Mouse (Mus musculus) kidney, adult 2 months (tissue): Measurements from ENCODE around the gene Gm37240. TPM values are rescaled to one million over a fixed set of nuclear protein-coding genes. Genes with fewer than 3 reads are reported as not detected.
A peak's percentile ranks its signal among the peaks of the same experiment; 100 is the strongest.

Experiments
- DNase-seq: peaks from one replicate; pipeline ENCODE4 v3.0.0; 2021
- H3K27ac ChIP-seq: fragments of 200-500 bp; 2 replicates; pipeline ENCODE4 v1.5.1; 2012; ENCODE audit warnings: low read depth, low read length, control low read depth, inconsistent platforms; ENCODE audit not compliant: insufficient read depth
- H3K27me3 ChIP-seq: fragments of 200-500 bp; replicated peaks from 2 replicates; pipeline ENCODE4 v1.6.1; 2012; ENCODE audit warnings: mild to moderate bottlenecking, moderate library complexity, low read length, inconsistent platforms; ENCODE audit not compliant: control insufficient read depth, insufficient read depth
- H3K36me3 ChIP-seq: fragments of 200-500 bp; 2 replicates; pipeline ENCODE4 v1.6.1; 2012; ENCODE audit warnings: mild to moderate bottlenecking, moderate library complexity, low read length, inconsistent platforms; ENCODE audit not compliant: control insufficient read depth, insufficient read depth
- H3K4me1 ChIP-seq: fragments of 200-500 bp; 2 replicates; pipeline ENCODE4 v1.6.1; 2011; ENCODE audit warnings: low read length; ENCODE audit not compliant: control insufficient read depth, insufficient read depth
- H3K4me3 ChIP-seq: fragments of 200-500 bp; 2 replicates; pipeline ENCODE4 v1.5.1; 2011; ENCODE audit warnings: mild to moderate bottlenecking, low read depth, low read length, control low read depth; ENCODE audit not compliant: insufficient read depth
- CTCF ChIP-seq: fragments of 200-500 bp; conservative IDR thresholded peaks from 2 replicates; pipeline ENCODE4 v1.5.1; 2011; ENCODE audit warnings: low read depth, mild to moderate bottlenecking, control low read depth, low read length, moderate library complexity, mixed read lengths; ENCODE audit not compliant: insufficient read depth, insufficient read length
- POLR2A ChIP-seq: fragments of 200-500 bp; IDR thresholded peaks from one replicate; pipeline ENCODE4 v1.6.1; 2011; ENCODE audit warnings: low read depth, low read length, control low read depth
- WGBS: fragments of 180-500 bp; shearing (Covaris S2); methylation state at CpG from one replicate; pipeline ENCODE4 v1.1.7; 2018; 5-methylcytosine and 5-hydroxymethylcytosine counted together
- polyA plus RNA-seq: library from polyadenylated mRNA; depleted of rRNA; stranded (reverse); fragments of >200 nt; gene quantifications from 2 replicates; pipeline ENCODE4 v1.2.3, GENCODE M21; 2012

Gm37240 gene
- polyA plus RNA-seq, 1 experiment, result 5.5 TPM

DNA sequence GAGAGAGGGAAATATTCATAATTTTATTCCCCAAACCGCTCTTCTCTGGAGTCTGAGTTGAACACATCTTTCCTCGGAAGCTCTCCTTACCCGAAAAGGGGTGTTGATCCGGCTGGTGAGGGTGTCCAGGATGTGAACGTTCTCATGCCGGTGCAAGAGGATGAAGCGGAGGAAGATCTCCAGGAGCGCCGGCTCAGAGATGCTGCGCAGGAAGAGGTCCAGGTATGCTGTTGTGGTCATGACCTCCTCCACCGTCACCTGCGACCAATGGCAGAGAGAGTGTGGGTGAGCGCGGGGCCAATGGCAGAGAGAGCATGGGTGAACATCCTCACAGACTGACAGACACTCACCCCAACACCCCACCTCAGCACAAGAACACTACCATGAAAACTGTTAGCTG, 199.0 kb downstream of the Gm37240 start:
- H3K27ac ChIP-seq, result no peak overlapping the region
- H3K4me3 ChIP-seq, result no peak overlapping the region
- H3K4me1 ChIP-seq, result peaks cover 3% of the 10 kb centered on the region; the same call in 1 of the 2 replicates
- 96% methylated on average over 14 of the region's 14 CpGs for WGBS
- H3K36me3 ChIP-seq, result no peaks in the 10 kb centered on the region
- TF ChIP-seq CTCF, result no peak
- TF ChIP-seq POLR2A, result no peak
- DNase-seq, result no peak
- H3K27me3 ChIP-seq, result no peaks in the 10 kb centered on the region

DNA sequence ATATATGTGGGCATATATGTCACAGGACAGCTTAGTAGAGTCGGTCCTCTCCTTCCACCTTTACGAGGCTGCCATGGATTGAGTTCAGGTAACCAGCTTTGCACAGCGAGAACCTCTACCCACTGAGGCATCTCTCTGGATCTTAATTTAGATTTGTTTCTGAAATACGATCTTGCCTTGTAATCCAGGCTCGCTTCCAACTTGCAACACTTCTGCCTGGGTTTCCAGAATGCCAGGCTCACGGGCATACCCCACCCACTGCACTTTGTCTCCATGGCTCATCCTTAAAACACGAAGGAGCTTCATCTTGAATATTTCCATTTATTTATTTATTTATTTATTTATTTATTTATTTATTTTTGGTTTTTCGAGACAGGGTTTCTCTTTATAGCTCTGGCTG, 202.0 kb downstream of the Gm37240 start:
- Histone ChIP-seq H3K27me3 (no peaks in the 10 kb centered on the region), H3K4me1 (no peaks in the 10 kb centered on the region), H3K36me3 (no peaks in the 10 kb centered on the region), H3K4me3 (no peak overlapping the region), H3K27ac (no peak overlapping the region)
- TF ChIP-seq POLR2A (no peak), CTCF (no peak)
- no peak for DNase-seq
- 86% methylated on average over 8 of the region's 8 CpGs for WGBS

DNA sequence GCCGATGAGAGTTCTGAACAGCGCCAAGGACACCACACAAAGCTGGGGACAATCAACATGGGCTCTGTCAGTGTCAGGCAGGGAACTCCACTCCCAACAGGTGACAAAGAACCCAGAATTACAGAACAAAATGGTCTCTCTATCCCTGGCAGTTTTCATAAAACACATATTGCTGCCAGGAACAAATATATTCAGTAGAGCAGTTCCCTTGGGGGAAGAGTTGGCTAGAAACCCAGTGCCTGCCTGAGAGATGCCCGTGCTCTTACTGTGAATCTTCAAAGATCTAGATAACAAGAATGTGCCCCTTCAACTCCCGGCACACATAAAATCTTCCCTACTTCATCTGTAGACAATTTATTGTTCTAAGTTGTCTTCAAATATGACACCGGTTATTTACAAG, 203.7 kb downstream of the Gm37240 start:
- H3K4me1 ChIP-seq, result no peaks in the 10 kb centered on the region
- TF ChIP-seq CTCF, result no peak
- no peak for TF ChIP-seq POLR2A
- DNase-seq, result no peak

DNA sequence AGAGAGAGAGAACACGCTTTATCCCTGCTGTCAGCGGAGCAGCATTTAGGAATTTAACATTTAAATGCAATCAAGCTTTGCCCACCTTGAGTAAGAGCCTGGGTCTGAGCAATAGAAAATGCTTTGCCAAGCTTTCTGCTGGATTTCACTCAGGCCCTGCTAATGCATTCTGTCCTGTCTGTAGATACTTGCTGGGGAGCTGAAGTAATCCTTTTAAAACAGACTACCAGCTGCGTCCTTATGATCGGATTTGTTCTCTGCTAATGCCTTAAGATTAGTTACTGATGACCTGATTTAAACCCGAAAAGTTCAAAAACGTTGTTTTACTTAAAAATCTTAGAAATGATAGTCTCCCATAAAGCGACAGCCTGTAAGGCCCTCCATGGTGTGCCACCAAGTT, 206.2 kb downstream of the Gm37240 start:
- DNase-seq, result no peak
- H3K4me1 ChIP-seq, result no peaks in the 10 kb centered on the region
- no peaks in the 10 kb centered on the region for H3K27me3 ChIP-seq

More for the DNA sequence above, 203.7 kb downstream of the Gm37240 start:
- H3K4me3 ChIP-seq, result no peak overlapping the region
- H3K27ac ChIP-seq, result no peak overlapping the region
- no peaks in the 10 kb centered on the region for H3K36me3 ChIP-seq
- no peaks in the 10 kb centered on the region for H3K27me3 ChIP-seq
- WGBS, result 88% methylated on average over 5 of the region's 5 CpGs

DNA sequence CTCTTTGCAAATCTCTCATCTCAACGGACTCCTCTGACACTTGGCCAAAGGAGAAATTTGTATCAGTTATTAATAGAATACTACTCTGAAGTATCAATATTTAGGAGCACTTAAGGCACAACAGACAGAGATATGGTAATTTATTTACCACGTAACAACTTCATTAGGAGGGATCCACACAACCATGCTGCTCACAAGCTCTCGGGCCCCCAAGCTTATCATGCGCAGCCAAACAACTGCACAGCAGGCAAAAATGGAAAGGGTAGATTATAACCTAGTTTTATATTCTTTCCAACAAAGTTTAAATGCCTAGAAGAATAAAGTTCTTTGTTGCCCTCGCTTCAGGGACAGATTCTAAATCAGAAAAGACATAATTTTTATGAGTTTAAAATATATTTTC, 207.4 kb downstream of the Gm37240 start:
- no peak overlapping the region for H3K27ac ChIP-seq
- H3K4me3 ChIP-seq, result no peak overlapping the region
- no peaks in the 10 kb centered on the region for H3K4me1 ChIP-seq
- WGBS, result 92% methylated on average over 5 of the region's 5 CpGs
- H3K36me3 ChIP-seq, result no peaks in the 10 kb centered on the region
- DNase-seq, result no peak
- H3K27me3 ChIP-seq, result no peaks in the 10 kb centered on the region
- TF ChIP-seq POLR2A (no peak), CTCF (no peak)

More for the DNA sequence above, 206.2 kb downstream of the Gm37240 start:
- 92% methylated on average over 7 of the region's 7 CpGs for WGBS
- Histone ChIP-seq H3K36me3 (no peaks in the 10 kb centered on the region), H3K27ac (no peak overlapping the region), H3K4me3 (no peak overlapping the region)
- no peak for TF ChIP-seq CTCF
- no peak for TF ChIP-seq POLR2A

DNA sequence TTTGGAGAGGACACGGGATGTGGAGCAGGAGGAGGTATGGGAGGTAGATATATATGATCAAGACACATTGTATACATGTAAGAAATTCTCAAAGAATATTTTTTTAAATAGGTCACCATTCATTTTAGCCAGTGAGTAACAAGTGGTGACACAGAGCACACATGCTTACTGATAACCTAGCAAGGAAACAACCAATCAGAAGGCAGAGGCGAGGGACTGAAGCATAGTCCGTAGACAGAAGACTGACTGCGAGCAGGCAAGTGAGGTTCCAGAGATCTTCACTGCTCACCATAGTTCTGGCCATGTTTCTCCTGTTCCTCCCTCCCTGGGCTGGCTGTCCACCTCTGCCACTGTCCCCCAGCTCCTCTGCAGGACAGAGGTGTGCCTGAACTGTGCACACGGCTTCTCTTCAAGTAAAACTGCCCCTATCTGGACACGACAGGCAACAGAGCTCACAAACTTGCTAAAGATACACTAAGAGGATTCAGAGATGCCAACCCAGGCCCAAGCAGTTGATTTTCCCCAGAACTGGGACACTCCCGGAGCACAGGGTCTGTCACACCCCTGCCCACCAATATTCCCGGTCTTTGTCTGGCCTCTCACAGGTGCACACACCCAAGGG, 207.9 kb downstream of the Gm37240 start:
- no peaks in the 10 kb centered on the region for H3K4me1 ChIP-seq
- no peaks in the 10 kb centered on the region for H3K36me3 ChIP-seq
- H3K27me3 ChIP-seq, result no peaks in the 10 kb centered on the region
- no peak overlapping the region for H3K4me3 ChIP-seq
- DNase-seq, result no peak
- 89% methylated on average over 8 of the region's 8 CpGs for WGBS
- H3K27ac ChIP-seq, result no peak overlapping the region
- TF ChIP-seq CTCF, result no peak
- no peak for TF ChIP-seq POLR2A

DNA sequence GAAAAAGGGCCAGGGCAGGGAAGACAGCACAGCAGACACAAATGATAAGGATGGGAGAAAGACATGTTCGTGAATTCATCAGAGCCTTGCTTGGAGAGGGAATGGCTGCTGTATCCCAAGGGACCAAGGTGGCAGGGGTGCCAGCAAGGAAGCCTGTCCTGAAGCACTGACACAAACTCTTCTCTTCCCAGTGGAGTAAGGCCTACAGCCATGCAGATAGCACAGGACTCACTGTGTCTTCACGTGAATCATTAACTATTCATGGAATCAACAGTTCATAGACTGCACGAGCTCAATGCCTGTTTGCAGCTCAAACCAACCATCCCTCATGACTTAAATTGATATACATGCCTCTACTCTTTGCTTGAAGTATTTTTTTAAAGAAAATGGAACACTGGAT, 209.4 kb downstream of the Gm37240 start:
- no peaks in the 10 kb centered on the region for H3K27me3 ChIP-seq
- TF ChIP-seq POLR2A, result no peak
- TF ChIP-seq CTCF, result no peak
- H3K27ac ChIP-seq, result no peak overlapping the region
- WGBS, result 52% methylated on average over 3 of the region's 3 CpGs
- peak; percentile 50 for DNase-seq
- H3K36me3 ChIP-seq, result no peaks in the 10 kb centered on the region
- no peaks in the 10 kb centered on the region for H3K4me1 ChIP-seq
- H3K4me3 ChIP-seq, result no peak overlapping the region
